Mouse (Mus musculus) megakaryocyte, embryonic 14.5 days (primary cell): ENCODE results near the gene Cldn3.

Source experiments
- FLI1 ChIP-seq: IDR thresholded peaks from 2 replicates; pipeline ENCODE4 v1.6.1; 2012; ENCODE audit warnings: low read length, inconsistent platforms, mixed read lengths
- GATA1 ChIP-seq: IDR thresholded peaks from 3 replicates; pipeline ENCODE4 v1.6.1; 2012; ENCODE audit warnings: mixed read lengths, low read length, inconsistent platforms, borderline replicate concordance

DNA sequence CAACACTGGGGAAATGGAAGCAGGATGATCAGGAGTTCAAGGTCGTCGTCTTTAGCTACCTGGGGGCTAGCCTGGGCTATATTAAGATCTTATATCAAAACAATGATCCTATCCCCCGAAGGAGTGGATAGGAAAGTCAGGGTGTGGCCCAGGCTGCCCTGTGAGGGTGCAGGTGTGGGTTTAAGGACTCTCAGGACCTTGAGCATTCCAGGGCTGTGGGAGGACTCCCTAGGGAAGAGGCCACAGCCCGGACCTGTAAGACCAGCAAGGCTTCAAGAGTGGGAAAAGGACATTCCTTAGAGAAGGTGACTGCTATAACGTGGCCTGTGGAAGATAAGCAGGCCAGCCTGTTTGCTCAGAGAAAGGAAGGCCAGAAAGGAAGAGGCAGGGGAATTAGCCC lies 41.8 kb upstream of the Cldn3 start:
- TF ChIP-seq FLI1 (no peak), GATA1 (no peak)
